Mouse (Mus musculus): ENCODE measurements around the gene Adamts9.

Adamts9 gene

GRCm38 (mm10) chr6:92860285-92860912 lies 82.9 kb downstream of the Adamts9 start:
- no peak for DNase-seq (ENCODE audit: low read depth, low spot score)

GRCm38 (mm10) chr6:92858721-92859510 lies 84.4 kb downstream of the Adamts9 start:
- no peak for DNase-seq (ENCODE audit: low read depth, low spot score)

GRCm38 (mm10) chr6:92857761-92858160 lies 85.5 kb downstream of the Adamts9 start:
- DNase-seq (ENCODE audit: low read depth, low spot score), result no peak

GRCm38 (mm10) chr6:92854873-92855272 lies 88.4 kb downstream of the Adamts9 start:
- DNase-seq (ENCODE audit: low read depth, low spot score), result no peak

- no peak for DNase-seq (ENCODE audit: low read depth, low spot score)
These were observed 93.0 kb downstream of the Adamts9 start for GRCm38 (mm10) chr6:92850250-92850649.

GRCm38 (mm10) chr6:92849208-92849607 lies 94.1 kb downstream of the Adamts9 start:
- DNase-seq (ENCODE audit: low read depth, low spot score), result no peak

GRCm38 (mm10) chr6:92846614-92847013 lies 96.7 kb downstream of the Adamts9 start:
- DNase-seq (ENCODE audit: low read depth, low spot score), result no peak

- no peak for DNase-seq (ENCODE audit: low read depth, low spot score)
These were observed 97.4 kb downstream of the Adamts9 start for GRCm38 (mm10) chr6:92845898-92846297.

- DNase-seq (ENCODE audit: low read depth, low spot score), result no peak
These were observed 99.8 kb downstream of the Adamts9 start for GRCm38 (mm10) chr6:92843474-92843873.

- no peak for DNase-seq (ENCODE audit: low read depth, low spot score)
These were observed 101.3 kb downstream of the Adamts9 start for GRCm38 (mm10) chr6:92842000-92842399.

- DNase-seq (ENCODE audit: low read depth, low spot score), result no peak
These were observed 112.2 kb downstream of the Adamts9 start for GRCm38 (mm10) chr6:92831106-92831505.

- DNase-seq (ENCODE audit: low read depth, low spot score), result no peak
These were observed 114.1 kb downstream of the Adamts9 start for GRCm38 (mm10) chr6:92829148-92829547.

- no peak for DNase-seq (ENCODE audit: low read depth, low spot score)
These were observed 115.9 kb downstream of the Adamts9 start for GRCm38 (mm10) chr6:92827360-92827759.

GRCm38 (mm10) chr6:92826561-92826960 lies 116.7 kb downstream of the Adamts9 start:
- DNase-seq (ENCODE audit: low read depth, low spot score), result no peak

- DNase-seq (ENCODE audit: low read depth, low spot score), result no peak
These were observed 119.3 kb downstream of the Adamts9 start for GRCm38 (mm10) chr6:92823991-92824390.

GRCm38 (mm10) chr6:92822006-92822405 lies 121.3 kb downstream of the Adamts9 start:
- DNase-seq (ENCODE audit: low read depth, low spot score), result no peak

- no peak for DNase-seq (ENCODE audit: low read depth, low spot score)
These were observed 121.7 kb downstream of the Adamts9 start for GRCm38 (mm10) chr6:92821606-92822005.

- DNase-seq (ENCODE audit: low read depth, low spot score), result no peak
These were observed 125.6 kb downstream of the Adamts9 start for GRCm38 (mm10) chr6:92817661-92818060.

GRCm38 (mm10) chr6:92816311-92816751 lies 127.0 kb downstream of the Adamts9 start, which contains the start of gene A730049H05Rik:
Gene A730049H05Rik, plus strand, starts transcription at chr6:92816478.
- no peak for DNase-seq (ENCODE audit: low read depth, low spot score)

GRCm38 (mm10) chr6:92812702-92813370 lies 130.5 kb downstream of the Adamts9 start:
- DNase-seq (ENCODE audit: low read depth, low spot score), result no peak

GRCm38 (mm10) chr6:92811566-92811965 lies 131.7 kb downstream of the Adamts9 start:
- no peak for DNase-seq (ENCODE audit: low read depth, low spot score)

GRCm38 (mm10) chr6:92810628-92811027 lies 132.7 kb downstream of the Adamts9 start:
- DNase-seq (ENCODE audit: low read depth, low spot score), result no peak

Measured in c-Kit-negative CD71-positive TER-119-positive erythroid progenitor cells, embryonic 14.5 days (primary cell).